Mouse (Mus musculus): ENCODE measurements around the gene Trpm2. TPM values are rescaled to one million over a fixed set of nuclear protein-coding genes. Genes with fewer than 3 reads are reported as not detected.
A peak's percentile ranks its signal among the peaks of the same experiment; 100 is the strongest.
"Not testable (repeated sequence)": the region's sequence is repeated elsewhere in the genome, so short reads cannot be mapped to it uniquely, and the experiment has no call there.

Gene Trpm2
- total RNA-seq, 2 experiments from 2014 or later, result 27.4 to 29.6 TPM

GRCm38 (mm10) chr10:77985775-77986174, 15.4 kb upstream of the Trpm2 start:
- no peak for DNase-seq (ENCODE audit: extremely low spot score in 1 of 2, low spot score in 2 of 2)
- intact Hi-C loops (cut with DNase I), result no loop called here

- DNase-seq (ENCODE audit: extremely low spot score in 1 of 2, low spot score in 2 of 2), result peak; percentile 67 to 79
- intact Hi-C loops (cut with DNase I), result no loop called here
Measured at GRCm38 (mm10) chr10:77984660-77985059, 14.3 kb upstream of the Trpm2 start.

GRCm38 (mm10) chr10:77978351-77979350, 8.3 kb upstream of the Trpm2 start, which contains the start of gene 1810043G02Rik:
1810043G02Rik (plus strand) TSS chr10:77978524.
- intact Hi-C loops (cut with DNase I), result loop anchor here (10.0 kb wide), 1 partner anchor 354 kb away; the partner anchor contains the start of gene Ube2g2
- DNase-seq (ENCODE audit: extremely low spot score in 1 of 2, low spot score in 2 of 2), result peak; percentile 96 to 100

GRCm38 (mm10) chr10:77976458-77977150, 6.2 kb upstream of the Trpm2 start:
- intact Hi-C loops (cut with DNase I), result loop anchor here (10.0 kb wide), 1 partner anchor 352 kb away; the partner anchor contains the start of gene Ube2g2
- DNase-seq (ENCODE audit: extremely low spot score in 1 of 2, low spot score in 2 of 2), result peak in 1 of 2 experiments; percentile 48

DNA sequence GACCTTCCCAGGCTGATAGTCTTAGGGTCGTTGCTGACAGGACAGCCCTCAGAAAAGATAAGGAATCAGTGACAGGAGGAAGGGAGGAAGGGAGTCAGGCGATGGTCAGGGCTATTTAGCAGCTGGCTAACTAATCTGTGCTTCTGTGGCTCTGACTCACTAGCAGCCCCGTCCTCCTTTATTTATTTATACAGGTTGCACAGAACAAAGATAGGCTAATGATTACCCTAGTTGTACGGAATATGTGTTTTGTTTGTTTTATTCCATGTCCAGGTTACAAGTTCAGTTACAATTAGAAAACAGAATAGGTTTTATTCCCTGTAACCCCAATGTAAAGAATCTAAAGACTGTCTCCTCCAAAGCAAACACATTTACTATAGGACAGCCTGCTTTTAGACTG, 5.3 kb upstream of the Trpm2 start:
- DNase-seq (ENCODE audit: extremely low spot score in 1 of 2, low spot score in 2 of 2), result no peak
- intact Hi-C loops (cut with DNase I), result loop anchor here (10.0 kb wide), 1 partner anchor 351 kb away; the partner anchor contains the start of gene Ube2g2

- DNase-seq (ENCODE audit: extremely low spot score in 1 of 2, low spot score in 2 of 2), result no peak
- intact Hi-C loops (cut with DNase I), result loop anchor here (10.0 kb wide), 1 partner anchor 350 kb away; the partner anchor contains the start of gene Ube2g2
Measured at GRCm38 (mm10) chr10:77974811-77975210, 4.4 kb upstream of the Trpm2 start.

- peak in 1 of 2 experiments; percentile 20 for DNase-seq (ENCODE audit: extremely low spot score in 1 of 2, low spot score in 2 of 2)
- intact Hi-C loops (cut with DNase I), result loop anchor here (10.0 kb wide), 1 partner anchor 350 kb away; the partner anchor contains the start of gene Ube2g2
Measured at GRCm38 (mm10) chr10:77974323-77974722, 4.0 kb upstream of the Trpm2 start.

GRCm38 (mm10) chr10:77971709-77972553, 1.6 kb upstream of the Trpm2 start:
- intact Hi-C loops (cut with DNase I), result loop anchor here (10.0 kb wide), 1 partner anchor 347 kb away; the partner anchor contains the start of gene Ube2g2
- peak in 1 of 2 experiments; percentile 38 for DNase-seq (ENCODE audit: extremely low spot score in 1 of 2, low spot score in 2 of 2)

DNA sequence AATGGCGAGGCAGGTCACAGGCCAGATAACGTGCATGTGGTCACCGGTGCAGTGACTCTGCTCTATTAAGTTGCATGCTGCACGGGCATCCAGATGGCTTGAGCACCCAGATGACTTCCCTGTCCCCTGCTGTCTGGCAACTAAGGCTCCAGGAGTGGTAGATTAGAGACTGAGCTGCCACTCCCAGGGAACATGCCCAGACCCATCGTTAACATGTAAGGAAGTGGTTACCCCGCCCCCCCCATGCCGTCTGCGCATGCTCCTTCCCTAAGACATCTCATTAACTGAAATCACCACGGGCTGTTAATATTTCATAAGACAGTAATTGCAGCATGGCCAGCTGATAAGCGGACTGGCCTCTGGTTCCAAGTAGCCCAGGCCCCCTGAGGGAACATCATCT, 828 bp upstream of the Trpm2 start:
- no peak for DNase-seq (ENCODE audit: extremely low spot score in 1 of 2, low spot score in 2 of 2)
- intact Hi-C loops (cut with DNase I), result loop anchor here (10.0 kb wide), 1 partner anchor 346 kb away; the partner anchor contains the start of gene Ube2g2

GRCm38 (mm10) chr10:77969973-77970325, 414 bp downstream of the Trpm2 start:
- no peak for DNase-seq (ENCODE audit: extremely low spot score in 1 of 2, low spot score in 2 of 2)
- intact Hi-C loops (cut with DNase I), result loop anchor here (10.0 kb wide), 1 partner anchor 345 kb away; the partner anchor contains the start of gene Ube2g2

GRCm38 (mm10) chr10:77969274-77969972, 940 bp downstream of the Trpm2 start:
- intact Hi-C loops (cut with DNase I), result no loop called here
- peak; percentile 56 to 75 for DNase-seq (ENCODE audit: extremely low spot score in 1 of 2, low spot score in 2 of 2)

DNA sequence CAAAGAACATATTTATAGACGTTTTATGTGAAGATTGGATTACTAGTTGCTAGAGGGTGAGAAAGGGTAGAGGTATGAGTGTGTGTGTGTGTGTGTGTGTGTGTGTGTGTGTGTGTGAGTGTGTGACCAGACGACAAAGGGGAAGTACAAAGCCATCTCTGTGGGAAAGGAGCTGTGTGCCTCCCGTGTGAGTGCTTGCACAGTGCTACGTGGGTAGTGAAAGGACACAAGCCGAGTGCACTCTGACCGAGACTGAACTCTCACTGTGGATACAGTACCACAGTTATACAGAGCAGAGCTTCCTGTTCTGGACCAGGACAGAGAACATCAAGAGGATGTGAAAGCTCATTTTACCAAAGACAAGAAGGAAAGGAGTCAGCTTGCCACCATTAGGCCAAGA, 6.4 kb downstream of the Trpm2 start:
- no peak for DNase-seq (ENCODE audit: extremely low spot score in 1 of 2, low spot score in 2 of 2)
- intact Hi-C loops (cut with DNase I), result no loop called here

GRCm38 (mm10) chr10:77962725-77963124, 7.6 kb downstream of the Trpm2 start:
- no peak for DNase-seq (ENCODE audit: extremely low spot score in 1 of 2, low spot score in 2 of 2)
- intact Hi-C loops (cut with DNase I), result no loop called here

DNA sequence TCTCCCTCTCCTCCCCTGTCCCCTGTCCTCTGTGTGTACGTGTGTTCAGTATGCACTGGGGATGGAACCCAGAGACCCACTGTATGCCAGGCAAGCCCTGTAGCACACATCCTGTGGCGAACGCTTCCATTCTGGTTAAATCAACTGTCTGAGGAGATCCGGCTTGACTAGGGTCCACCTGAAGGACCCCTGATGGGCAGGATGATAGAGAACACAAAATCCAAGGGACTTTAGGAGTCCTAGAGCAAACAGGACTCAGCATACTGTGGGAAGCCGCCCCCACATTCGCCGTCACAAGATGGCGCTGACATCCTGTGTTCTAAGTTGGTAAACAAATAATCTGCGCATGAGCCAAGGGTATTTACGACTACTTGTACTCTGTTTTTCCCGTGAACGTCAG, 19.9 kb downstream of the Trpm2 start:
- intact Hi-C loops (cut with DNase I); DNase-seq (ENCODE audit: extremely low spot score in 1 of 2, low spot score in 2 of 2): not testable (repeated sequence)

DNA sequence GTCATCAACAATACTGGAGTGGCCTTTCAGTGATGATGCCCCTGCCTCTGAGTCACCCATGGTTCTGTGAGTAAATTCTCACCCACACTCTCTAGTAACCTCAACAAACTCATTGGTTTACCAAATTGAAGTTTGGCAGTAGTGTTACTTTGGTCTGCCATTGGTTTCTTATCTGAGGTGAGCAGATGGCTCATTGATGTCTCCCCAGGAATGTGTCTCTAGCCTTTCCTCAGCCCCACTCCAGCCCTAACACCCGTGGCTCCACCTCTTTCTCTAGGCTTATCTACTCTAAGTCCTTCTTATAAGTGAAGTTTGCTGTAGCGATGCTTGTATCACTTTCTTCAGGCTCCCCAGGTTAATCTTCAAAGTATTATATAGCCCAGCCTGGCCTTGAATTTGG, 30.7 kb downstream of the Trpm2 start:
- DNase-seq (ENCODE audit: extremely low spot score in 1 of 2, low spot score in 2 of 2), result no peak
- intact Hi-C loops (cut with DNase I), result no loop called here

- intact Hi-C loops (cut with DNase I), result no loop called here
- no peak for DNase-seq (ENCODE audit: extremely low spot score in 1 of 2, low spot score in 2 of 2)
Measured at GRCm38 (mm10) chr10:77927375-77927774, 43.0 kb downstream of the Trpm2 start.

DNA sequence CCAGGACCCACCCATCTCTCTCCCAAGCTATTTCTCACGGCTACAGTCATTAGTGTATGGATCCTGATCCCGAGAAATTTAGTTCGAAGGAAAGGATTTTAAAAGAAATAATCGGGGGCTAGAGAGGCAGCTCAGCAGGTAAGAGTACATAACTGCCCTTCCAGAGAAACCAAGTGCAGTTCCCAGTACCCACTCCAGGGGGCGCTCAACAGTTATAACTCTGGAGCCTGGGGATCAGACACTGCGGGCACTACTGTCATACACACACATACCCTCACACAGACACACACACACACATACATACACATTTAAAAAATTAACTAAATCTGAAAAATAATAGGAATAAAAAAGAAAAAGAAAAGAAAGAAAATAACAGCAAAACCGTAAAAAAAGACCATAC, 44.2 kb downstream of the Trpm2 start:
- intact Hi-C loops (cut with DNase I), result no loop called here
- peak in 1 of 2 experiments; percentile 52 for DNase-seq (ENCODE audit: extremely low spot score in 1 of 2, low spot score in 2 of 2)

GRCm38 (mm10) chr10:77922681-77923080, 47.7 kb downstream of the Trpm2 start:
- intact Hi-C loops (cut with DNase I), result no loop called here
- DNase-seq (ENCODE audit: extremely low spot score in 1 of 2, low spot score in 2 of 2), result no peak
